Mouse (Mus musculus) retina, adult 2 months (tissue): Measurements from ENCODE around the gene Tdg.
"Not testable (repeated sequence)": the region's sequence is repeated elsewhere in the genome, so short reads cannot be mapped to it uniquely, and the experiment has no call there.

Experiments used
- DNase-seq: peaks from one replicate; pipeline ENCODE4 v3.0.0-alpha.2; 2012; ENCODE audit warnings: low read depth, low spot score

Tdg gene

DNA sequence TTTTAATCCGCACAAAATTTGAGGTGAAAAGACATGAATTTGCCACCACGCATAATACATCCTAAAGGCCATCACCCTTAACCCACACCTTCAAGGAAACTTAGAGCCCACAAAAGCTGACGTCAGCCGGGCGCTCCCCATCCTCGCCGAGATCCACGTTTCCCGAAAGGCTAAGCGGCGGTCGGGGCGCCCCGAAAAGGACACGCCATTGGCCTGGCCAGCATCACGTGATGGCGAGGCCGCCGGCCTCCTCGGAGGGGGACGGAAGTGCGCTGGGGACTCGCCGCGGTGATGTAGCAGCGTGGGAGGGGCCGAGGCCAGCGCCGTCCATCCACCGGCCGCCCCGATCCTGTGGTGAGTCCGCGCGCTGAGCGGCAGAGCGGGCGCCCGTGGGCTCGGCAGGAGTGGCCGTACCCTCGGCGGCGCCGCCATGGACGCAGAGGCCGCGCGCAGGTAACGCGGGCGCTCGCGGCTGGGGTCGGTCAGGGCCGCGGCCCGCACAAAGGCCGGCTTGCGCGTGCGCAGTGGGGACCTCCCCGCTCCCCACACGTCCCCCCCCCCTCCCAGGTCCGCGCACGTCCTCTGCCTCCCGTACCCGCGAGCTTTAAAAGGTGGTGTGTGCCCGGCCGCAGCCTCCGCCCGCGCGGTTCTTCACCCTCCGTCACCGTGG lies at the start of gene Tdg:
TSS of gene Tdg (plus strand) at position 243 of the 670 bp plus-strand sequence.
- peak; percentile 84 for DNase-seq

DNA sequence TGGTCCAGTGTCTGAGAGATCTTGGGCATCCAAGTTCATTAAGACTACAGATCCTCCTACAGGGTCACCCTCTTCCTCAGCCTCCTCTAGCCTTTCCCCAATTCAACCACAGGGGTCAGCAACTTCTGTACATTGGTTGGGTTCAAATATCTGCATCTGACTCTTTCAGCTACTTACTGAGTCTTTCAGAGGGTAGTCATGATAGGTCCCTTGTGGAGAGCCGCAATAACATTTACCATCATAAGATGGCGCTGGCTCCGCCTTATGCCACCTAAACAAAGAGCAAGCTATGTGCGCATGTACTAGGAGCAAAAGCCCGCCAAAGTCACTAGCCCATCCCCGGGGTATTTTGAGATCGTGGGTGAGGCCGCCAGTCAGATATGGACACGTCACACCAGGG lies 40.0 kb upstream of the Tdg start:
- DNase-seq: not testable (repeated sequence)

DNA sequence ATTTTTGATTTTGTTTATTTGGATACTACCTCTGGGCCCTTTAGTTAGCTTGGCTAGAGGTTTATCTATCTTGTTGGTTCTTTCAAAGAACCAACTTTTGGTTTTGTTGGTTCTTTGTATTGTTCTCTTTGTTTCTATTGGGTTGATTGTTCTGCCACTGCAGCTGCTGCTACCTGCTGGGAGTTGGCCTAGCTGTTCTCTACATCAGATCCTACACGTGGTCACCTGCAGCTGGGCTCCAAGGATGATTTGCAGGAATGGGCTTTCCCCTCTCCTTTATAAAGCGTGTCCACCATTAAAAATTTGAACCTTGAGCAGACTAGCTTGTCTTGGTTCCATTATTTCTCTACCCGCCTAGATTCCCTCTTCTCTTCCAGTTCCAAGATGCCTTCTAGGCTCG lies 35.2 kb upstream of the Tdg start:
- DNase-seq: not testable (repeated sequence)

DNA sequence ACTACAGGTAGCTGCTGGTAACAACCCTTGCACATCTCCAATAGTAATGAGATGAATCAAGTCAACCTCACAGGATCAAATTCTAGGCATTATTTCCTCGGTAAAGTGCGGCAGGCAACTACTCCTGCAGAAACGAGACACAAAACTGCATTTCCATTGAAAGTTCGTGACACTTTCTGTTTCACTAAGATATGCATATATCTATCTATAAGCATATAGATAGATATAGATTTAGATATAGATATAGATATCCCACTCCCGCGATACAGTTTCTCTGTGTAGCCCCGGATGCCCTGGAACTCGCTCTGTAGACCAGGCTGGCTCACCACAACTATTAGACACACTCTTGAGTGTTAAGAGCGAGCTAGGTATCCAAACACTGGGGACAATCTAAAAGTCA lies 7.4 kb upstream of the Tdg start:
- DNase-seq: no peak

DNA sequence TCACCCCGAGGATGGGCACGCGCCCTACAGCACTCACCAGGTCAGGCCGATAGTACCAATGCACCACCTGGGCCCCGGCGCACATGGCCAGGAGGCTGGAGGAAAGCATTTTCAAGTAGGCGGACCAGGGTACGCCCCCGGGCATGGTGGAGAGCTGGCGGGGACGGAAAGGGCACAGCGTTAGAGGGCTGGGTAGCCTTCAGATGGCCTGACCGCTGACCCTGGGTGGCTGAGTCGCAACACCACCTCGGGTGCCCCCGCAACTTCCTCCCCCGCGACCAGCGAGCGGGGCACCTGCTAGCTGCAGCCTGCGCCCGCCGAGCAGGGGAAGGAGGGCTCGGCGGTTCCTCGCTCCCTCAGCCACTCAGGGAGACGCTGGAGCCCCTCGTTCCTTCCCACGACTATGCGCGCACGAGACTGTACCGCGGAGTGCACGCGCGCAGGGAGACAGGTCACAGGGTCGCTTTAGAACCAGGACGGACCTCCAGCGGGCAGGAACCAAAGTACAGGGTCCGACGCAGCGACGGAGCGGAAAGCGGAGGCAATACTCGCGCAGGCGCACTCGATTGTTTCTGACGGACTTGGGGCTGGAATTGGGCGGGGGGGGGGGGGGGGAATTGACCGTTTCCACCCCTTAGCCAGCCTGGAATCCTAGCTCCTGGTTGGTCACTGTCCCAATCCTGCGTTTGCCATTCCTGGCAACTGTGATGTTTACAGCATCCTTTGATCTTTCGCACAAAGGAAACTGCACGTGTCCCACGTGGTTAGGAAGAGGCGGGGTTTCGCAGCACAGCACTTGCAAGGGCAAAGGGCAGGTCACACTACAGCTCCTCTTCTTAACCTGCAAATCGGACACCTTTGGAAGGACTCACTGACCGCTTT lies 6.7 kb upstream of the Tdg start, which contains the start of gene 1190007I07Rik:
TSS of gene 1190007I07Rik (minus strand) at position 558 of the 882 bp plus-strand sequence.
- DNase-seq: peak; percentile 92

DNA sequence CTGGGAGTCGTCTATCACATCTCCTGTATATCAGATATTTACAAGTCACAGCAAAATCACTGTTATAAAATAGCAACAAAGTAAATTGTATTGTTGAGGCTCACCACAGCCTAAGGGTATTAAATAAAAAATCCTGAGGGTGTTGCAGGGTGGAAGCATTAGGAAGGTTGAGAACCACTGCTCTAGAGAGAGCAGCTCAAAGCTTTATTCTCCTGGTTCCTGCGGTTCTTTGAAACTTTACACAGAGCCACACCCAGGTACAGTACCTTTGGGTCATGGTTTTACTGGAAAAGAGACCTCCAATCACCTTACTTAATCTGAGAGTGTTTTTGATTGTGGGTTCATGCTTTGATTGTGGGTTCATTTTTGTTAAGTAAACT lies 6.1 kb upstream of the Tdg start:
- DNase-seq: not testable (repeated sequence)

DNA sequence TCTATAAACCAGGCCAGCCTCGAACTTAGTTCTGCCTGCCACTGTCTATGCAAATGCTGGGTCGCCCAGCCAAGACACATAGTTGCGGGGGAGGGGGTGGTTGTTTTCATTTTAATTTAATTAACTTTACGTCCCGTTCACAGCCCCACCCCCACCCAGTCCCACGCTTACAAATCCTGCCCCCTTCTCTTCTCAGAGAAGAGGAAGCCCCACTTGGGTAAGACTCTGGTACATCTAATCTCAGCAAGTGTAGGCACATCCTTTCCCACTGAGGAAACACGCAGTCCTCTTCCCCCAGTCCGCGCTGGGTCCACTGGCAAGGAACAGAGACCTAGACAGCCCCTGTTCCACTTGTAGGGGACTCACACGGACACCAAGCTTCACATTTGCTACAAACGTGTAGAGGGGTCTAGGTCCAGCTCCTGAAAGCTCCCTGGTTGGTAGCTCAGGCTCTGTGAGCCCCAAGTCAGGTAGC lies 480 bp upstream of the Tdg start:
- DNase-seq: no peak

DNA sequence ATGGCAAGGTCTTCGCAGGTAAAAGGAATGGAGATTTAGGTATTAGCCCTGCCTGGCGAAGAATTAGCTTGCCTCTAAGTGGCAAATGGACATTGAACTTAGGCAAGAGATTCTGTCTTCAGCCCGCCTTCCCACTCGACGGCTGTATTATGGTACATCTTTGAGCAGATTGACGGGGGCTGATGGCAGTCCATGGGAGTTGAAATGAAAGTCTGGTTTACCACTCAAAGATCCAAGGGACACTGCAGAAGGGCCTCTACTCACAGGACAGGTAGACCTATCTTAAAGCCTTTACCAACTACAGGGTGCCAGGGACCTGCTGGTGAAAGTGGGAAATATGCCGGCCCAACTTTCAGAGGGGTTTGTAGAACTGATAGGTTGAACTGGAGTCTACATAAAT lies 869 bp downstream of the Tdg start:
- DNase-seq: no peak

DNA sequence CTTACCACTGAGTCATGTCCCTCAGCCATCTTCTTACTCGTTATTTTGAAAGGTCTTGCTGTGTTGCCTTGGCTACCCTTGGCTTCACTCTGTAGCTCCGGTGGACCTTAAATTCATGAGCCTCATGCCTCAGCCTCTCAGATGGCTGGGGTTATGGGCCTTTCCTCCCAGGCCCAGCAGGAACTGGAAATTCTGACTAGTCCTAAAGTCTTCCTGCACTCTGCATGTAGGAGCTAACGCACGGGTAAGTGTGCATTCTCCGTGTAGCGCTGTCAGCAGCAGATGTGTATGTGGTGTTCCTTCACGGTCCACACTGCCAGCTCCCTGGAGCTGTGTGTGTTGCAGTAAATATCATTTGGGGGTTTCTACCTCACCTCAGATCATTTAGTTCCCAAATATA lies 1.5 kb downstream of the Tdg start:
- DNase-seq: no peak

DNA sequence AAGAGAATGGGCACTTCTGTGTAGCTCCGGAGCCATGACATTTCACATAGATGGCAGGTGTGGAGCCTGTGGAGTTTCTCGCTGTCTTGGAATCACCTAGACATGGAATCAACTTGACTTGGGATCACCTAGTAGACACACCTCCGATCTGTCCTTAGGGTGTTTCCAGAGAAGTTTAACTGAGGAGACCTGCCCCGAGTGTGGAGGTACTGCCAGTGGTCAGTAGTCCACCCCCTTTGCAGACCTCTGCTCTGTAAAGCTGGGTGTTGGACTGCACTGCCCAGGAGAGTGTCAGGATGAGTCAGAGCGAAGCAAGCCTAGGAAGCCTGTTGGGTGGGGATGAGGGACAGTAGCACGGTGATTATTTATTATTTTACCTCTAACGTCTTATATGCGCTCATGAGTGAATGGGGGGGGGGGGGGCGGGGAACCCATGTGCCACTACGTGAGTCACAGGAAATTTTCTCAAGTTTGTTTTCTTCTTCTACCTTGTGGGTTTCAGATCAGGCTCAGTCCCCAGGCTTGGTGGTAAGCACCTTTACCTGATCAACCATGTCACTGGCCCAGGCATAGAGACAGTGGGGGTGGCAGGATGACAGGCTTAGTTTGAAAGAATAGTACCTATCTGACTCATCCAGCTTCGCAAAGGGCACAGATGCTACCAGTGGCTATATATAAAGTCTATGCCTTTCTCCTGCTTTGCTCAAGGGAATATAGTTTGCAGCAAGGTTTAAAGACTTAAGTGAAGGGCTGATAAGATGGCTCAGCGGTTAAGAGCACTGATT lies 3.1 kb downstream of the Tdg start:
- no peak for DNase-seq

DNA sequence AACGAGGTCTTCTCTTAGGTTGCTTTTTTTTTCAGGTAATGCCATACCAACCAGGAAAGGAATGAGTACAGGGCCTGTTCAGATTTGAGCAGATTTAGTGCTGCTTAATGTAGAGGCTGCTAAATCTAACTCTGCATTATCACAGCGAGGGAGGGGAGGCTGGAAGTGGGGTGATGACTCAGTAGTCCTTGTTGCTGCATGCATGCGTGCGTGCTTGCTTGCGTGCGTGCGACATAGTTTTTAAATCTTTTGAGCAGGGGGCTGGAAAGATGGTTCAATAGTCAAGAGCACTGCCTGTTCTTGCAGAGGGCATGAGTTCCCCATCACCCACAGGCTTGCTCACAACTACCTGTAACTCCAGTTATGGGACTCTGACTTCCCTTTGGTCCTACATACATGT lies 4.7 kb downstream of the Tdg start:
- no peak for DNase-seq

DNA sequence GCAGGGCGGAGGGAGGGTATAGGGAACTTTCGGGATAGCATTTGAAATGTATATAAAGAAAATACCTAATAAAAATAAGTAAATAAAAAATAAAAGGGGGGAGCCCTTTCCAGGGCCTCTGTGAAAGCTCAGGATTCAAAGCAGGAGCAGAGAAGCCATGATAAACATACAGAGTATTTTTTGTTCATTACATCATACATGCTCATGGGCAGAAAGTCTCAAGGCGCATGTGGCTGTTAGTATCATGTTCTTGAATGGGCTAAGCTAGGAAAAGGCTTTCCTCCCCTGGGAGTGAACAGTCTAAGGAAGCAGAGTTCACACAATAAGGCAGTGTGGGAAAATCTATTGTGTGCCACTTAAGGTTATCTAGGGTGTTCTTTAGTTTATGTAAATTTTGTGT lies 6.7 kb downstream of the Tdg start:
- DNase-seq: no peak

DNA sequence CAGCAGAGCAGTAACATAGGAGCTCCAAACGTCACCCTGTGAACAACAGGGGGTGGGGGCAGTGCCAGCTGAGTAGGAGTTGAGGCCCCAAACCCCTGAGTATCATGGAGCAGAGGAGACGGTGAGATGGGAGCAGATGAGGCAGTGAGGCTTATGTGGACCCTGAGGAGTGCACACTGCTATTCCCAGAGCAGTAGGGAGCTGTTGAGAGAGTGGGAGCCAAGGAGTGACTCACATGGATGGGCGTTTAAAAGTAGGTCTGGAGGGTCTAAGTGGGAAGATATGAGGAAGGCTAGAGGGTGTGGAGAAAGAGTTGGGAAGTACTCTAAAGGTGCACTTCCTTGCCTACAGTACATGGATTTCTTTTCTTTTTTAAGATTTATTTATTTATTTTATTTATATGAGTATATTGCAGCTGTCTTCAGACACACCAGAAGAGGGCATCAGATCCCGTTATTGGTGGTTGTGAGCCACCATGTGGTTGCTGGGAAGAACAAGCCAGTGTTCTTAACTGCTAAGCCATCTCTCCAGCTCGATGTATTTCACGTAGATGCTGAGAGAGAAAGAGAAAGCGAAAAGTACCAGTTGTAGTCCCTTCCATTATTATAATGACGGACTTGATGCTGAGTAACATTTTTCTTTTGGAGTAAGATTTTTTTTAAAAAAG lies 9.5 kb downstream of the Tdg start:
- DNase-seq: no peak

DNA sequence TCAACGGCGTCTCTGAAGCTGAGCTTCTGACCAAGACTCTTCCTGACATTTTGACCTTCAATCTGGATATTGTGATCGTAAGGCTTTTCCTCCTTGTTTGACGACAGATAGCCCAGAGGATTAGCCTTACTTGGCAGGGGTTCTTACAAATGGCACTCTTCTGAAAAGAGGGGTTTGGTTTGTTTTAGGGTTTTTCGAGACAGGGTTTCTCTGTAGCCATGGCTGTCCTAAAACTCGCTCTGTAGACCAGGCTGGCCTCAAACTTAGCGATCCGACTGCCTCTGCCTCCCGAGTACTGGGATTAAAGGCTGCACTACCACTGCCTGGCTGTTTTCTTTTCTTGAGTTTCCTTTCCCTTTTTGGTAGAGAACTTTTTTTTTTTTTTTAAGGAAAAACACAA lies 11.9 kb downstream of the Tdg start:
- DNase-seq: no peak

DNA sequence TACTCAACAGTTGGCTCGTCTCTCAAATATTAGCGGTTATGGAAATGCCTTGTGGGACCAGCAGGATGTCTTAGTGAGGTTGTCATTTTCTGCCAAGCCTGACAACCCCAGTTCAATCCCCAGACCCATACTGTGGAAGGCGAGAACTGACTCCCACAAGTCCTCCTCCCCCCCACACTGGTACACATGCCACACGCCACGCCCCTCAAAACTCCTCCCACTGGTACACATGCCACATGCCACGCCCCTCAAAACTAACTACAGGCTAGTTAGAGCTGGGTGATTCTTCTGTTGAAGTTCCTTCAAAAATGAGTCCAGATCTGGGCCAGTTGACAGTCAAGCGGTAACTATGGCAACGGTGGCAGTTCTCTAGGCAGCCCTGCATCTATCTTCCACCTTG lies 16.5 kb downstream of the Tdg start:
- no peak for DNase-seq

DNA sequence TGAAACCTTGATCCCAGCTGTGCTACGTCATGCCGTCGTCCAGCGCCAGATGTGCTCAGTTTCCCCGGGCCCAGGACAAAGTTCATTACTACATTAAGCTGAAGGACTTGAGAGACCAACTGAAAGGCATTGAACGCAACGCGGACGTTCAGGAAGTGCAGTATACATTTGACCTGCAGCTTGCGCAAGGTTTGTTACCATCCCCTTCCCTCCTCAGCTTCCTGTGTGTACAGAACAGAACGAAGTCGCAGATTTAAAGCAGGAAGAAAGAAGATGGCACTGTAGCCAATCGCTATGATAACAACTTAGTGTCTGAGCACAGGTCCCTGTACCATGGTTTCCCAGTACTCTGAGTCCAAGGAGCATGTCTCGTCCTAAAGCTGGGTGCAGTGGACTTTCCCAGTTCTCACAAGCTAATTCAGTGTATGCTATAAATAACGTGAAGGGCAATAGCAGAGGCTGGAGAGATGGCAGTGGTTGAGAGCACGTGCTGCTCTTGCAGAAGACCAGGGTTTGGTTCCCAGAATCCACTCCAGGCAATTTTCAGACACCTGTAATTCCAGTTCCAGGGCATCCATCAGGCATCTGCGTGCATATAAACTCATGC lies 17.7 kb downstream of the Tdg start:
- no peak for DNase-seq

DNA sequence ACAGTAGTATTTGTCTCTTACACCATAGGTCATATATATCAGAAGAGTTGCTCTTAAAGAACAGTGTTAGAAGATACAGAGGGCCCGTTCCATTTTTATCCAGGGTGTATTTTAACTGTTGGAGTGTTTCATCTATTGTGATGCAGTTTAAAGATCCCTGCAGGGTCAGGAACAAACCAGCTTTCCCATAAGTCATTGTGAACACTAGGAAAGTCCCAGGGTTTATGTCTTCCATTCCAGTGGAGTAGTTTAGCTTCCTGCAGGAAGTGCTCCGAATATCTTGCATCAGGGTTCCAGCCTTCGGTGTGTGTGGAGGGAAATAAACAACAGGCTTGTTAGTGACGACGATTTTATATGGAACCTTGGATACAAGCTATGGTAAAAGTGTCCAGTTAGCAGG lies 21.6 kb downstream of the Tdg start:
- no peak for DNase-seq

DNA sequence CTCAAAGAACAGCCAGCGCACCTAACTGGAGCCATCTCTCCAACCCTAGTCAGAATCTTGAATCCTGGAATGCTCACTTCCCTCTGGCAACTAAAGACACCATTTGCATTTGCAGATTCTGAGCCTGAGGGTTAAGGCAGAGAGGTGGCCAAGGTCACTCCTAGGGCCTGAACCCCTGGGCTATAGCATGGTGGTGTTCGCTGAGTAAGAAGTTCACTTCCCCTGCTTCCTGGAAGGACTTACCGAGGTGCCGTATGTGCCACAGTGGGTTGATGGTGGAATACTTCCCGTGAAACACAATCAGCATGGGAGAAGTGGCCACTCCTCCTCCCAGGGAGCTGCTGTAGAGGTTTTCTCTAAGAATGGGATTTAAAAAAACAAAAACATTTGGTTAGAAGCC lies 23.0 kb downstream of the Tdg start:
- no peak for DNase-seq

DNA sequence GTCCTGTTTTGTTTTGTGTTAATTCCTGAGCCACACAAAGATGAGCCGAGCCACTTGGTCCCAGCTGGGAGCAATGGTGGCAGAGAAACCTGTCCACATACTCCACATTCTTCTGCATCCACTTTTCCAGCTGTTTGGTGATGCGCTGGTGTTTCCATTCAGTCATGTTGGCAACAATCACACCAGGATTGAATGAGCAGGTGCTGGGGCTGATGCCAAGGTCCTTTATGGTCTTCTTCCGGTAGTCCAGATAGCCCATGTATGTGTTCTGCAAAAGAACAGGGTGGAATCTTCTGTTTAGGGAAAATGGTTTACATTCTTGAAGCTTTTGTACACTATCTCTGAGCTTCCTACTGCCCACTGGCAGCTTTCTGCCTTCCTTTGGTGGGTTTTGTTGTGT lies 25.0 kb downstream of the Tdg start:
- DNase-seq: no peak

DNA sequence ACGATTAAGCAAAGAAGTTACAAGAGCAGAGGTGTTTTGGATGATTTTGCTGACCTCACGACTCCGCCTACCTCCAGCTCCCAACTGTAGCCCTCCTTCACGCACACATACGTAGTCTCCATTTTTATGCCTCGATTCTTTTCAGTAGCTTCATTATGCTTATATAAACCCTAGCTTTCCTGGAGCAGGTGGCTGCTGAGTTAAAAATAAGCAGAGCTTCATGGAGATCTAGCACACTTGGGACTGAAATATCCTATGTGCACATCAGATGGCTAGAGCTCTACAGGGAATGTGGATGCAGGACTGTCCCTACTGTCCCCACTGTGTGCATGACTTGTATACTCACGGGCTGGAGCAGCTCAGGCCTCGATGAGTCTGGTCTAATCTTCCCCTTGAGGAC lies 32.2 kb downstream of the Tdg start:
- no peak for DNase-seq

DNA sequence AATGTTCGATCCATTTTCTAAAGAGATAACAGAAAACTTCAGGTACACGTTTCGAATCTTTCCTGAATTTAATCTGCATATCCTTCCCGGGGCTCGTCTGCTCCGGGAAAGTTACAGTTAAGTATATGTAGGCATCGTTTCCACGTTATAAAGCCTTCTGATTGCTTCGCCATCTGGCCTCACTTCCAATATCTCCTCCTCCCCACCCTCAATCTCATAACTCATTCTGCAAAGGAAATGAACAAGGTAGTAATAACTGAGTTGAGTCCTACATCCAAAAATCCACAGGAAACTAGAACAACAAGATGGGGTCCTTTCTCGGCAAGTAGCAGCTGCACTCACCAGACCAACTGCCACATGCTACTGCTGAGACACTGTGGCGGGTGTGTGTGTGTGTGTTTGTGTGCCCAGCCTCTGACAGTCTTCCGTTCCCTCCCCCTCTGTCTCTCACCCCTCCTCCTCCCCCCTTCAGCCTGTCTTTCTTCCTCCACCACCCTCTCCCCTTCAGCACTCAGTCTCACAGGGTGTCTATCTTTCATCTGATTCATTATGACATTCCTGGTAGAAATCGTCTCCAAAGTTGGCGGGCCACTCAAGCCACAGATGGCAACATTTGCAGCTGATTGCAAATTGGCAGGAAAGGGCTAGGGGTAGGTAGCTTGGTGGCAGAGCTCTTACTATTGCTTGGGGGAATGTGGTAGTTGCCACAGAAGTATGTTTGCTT lies 32.8 kb downstream of the Tdg start:
- no peak for DNase-seq
